Mouse (Mus musculus): Measurements from ENCODE around the gene Snapc4. TPM values are rescaled to one million over a fixed set of nuclear protein-coding genes. Genes with fewer than 3 reads are reported as not detected.
A peak's percentile ranks its signal among the peaks of the same experiment; 100 is the strongest.

Gene Snapc4
- polyA plus RNA-seq, 1 experiment = 59.2 TPM

- DNase-seq = peak; percentile 60 to 72
- Histone ChIP-seq H3K27ac (ENCODE audit: insufficient read depth, low read length) (peak overlapping the region; percentile 77), H3K27me3 (ENCODE audit: control insufficient read depth, insufficient read depth, low read length) (no peaks in the 10 kb centered on the region), H3K4me1 (ENCODE audit: control insufficient read depth, insufficient read depth, low read length) (peaks cover 36% of the 10 kb centered on the region), H3K4me3 (replicated peaks; ENCODE audit: insufficient read depth, low read depth, low read length) (no peak overlapping the region)
- TF ChIP-seq POLR2A (IDR thresholded peaks at IDR 0.05; ENCODE audit: borderline replicate concordance, insufficient read depth, low read length) (no peak), CTCF (IDR thresholded peaks at IDR 0.05; ENCODE audit: borderline replicate concordance, insufficient read depth, low read depth, low read length) (no peak)
- WGBS = 6% methylated on average over 5 of the region's 5 CpGs
Observed at GRCm38 (mm10) chr2:26410091-26410490, 29.6 kb upstream of the Snapc4 start.

GRCm38 (mm10) chr2:26409362-26409761 is 28.9 kb upstream of the Snapc4 start:
- no peak overlapping the region for H3K4me3 ChIP-seq (replicated peaks; ENCODE audit: insufficient read depth, low read depth, low read length)
- no peaks in the 10 kb centered on the region for H3K27me3 ChIP-seq (ENCODE audit: control insufficient read depth, insufficient read depth, low read length)
- H3K4me1 ChIP-seq (ENCODE audit: control insufficient read depth, insufficient read depth, low read length) = peaks cover 42% of the 10 kb centered on the region
- no peak overlapping the region for H3K27ac ChIP-seq (ENCODE audit: insufficient read depth, low read length)
- WGBS = 53% methylated on average over 3 of the region's 3 CpGs
- DNase-seq = no peak
- TF ChIP-seq CTCF (IDR thresholded peaks at IDR 0.05; ENCODE audit: borderline replicate concordance, insufficient read depth, low read depth, low read length) (no peak), POLR2A (IDR thresholded peaks at IDR 0.05; ENCODE audit: borderline replicate concordance, insufficient read depth, low read length) (no peak)

- Histone ChIP-seq H3K4me3 (replicated peaks; ENCODE audit: insufficient read depth, low read depth, low read length) (peak within 1 kb of the TSS; percentile 73), H3K27ac (ENCODE audit: insufficient read depth, low read length) (peak within 1 kb of the TSS; percentile 77), H3K4me1 (ENCODE audit: control insufficient read depth, insufficient read depth, low read length) (peaks cover 42% of the 10 kb centered on the region), H3K27me3 (ENCODE audit: control insufficient read depth, insufficient read depth, low read length) (no peaks in the 10 kb centered on the region)
- TF ChIP-seq POLR2A (IDR thresholded peaks at IDR 0.05; ENCODE audit: borderline replicate concordance, insufficient read depth, low read length) (peak; percentile 40; the same call in 1 of the 2 replicates), CTCF (IDR thresholded peaks at IDR 0.05; ENCODE audit: borderline replicate concordance, insufficient read depth, low read depth, low read length) (peak; percentile 73)
- DNase-seq = peak; percentile 96 to 99
- under 1% methylated on average over 57 of the region's 57 CpGs for WGBS
Observed at GRCm38 (mm10) chr2:26408515-26409356, 28.3 kb upstream of the Snapc4 start, which contains the start of gene Inpp5e. Gene Inpp5e, minus strand, starts transcription at chr2:26409203.

- no peak for DNase-seq
- H3K4me1 ChIP-seq (ENCODE audit: control insufficient read depth, insufficient read depth, low read length) = peaks cover 56% of the 10 kb centered on the region
- no peaks in the 10 kb centered on the region for H3K27me3 ChIP-seq (ENCODE audit: control insufficient read depth, insufficient read depth, low read length)
- H3K4me3 ChIP-seq (replicated peaks; ENCODE audit: insufficient read depth, low read depth, low read length) = no peak overlapping the region
- no peak for TF ChIP-seq POLR2A (IDR thresholded peaks at IDR 0.05; ENCODE audit: borderline replicate concordance, insufficient read depth, low read length)
- no peak for TF ChIP-seq CTCF (IDR thresholded peaks at IDR 0.05; ENCODE audit: borderline replicate concordance, insufficient read depth, low read depth, low read length)
- WGBS = 58% methylated on average over 8 of the region's 8 CpGs
- no peak overlapping the region for H3K27ac ChIP-seq (ENCODE audit: insufficient read depth, low read length)
Observed at GRCm38 (mm10) chr2:26403306-26403705, 22.9 kb upstream of the Snapc4 start.

- H3K4me3 ChIP-seq (replicated peaks; ENCODE audit: insufficient read depth, low read depth, low read length) = no peak overlapping the region
- peak overlapping the region; percentile 70 for H3K27ac ChIP-seq (ENCODE audit: insufficient read depth, low read length)
- H3K27me3 ChIP-seq (ENCODE audit: control insufficient read depth, insufficient read depth, low read length) = no peaks in the 10 kb centered on the region
- 15% methylated on average over 1 of the region's 1 CpGs for WGBS
- DNase-seq = peak; percentile 50 to 73
- TF ChIP-seq CTCF (IDR thresholded peaks at IDR 0.05; ENCODE audit: borderline replicate concordance, insufficient read depth, low read depth, low read length) (no peak), POLR2A (IDR thresholded peaks at IDR 0.05; ENCODE audit: borderline replicate concordance, insufficient read depth, low read length) (no peak)
- peaks cover 48% of the 10 kb centered on the region for H3K4me1 ChIP-seq (ENCODE audit: control insufficient read depth, insufficient read depth, low read length)
Observed at GRCm38 (mm10) chr2:26402265-26402664, 21.8 kb upstream of the Snapc4 start.

GRCm38 (mm10) chr2:26401023-26401422 is 20.6 kb upstream of the Snapc4 start:
- WGBS = 87% methylated on average over 4 of the region's 4 CpGs
- no peak for TF ChIP-seq CTCF (IDR thresholded peaks at IDR 0.05; ENCODE audit: borderline replicate concordance, insufficient read depth, low read depth, low read length)
- no peak for TF ChIP-seq POLR2A (IDR thresholded peaks at IDR 0.05; ENCODE audit: borderline replicate concordance, insufficient read depth, low read length)
- H3K27ac ChIP-seq (ENCODE audit: insufficient read depth, low read length) = no peak overlapping the region

GRCm38 (mm10) chr2:26400296-26400695 is 19.8 kb upstream of the Snapc4 start:
- no peak overlapping the region for H3K4me3 ChIP-seq (replicated peaks; ENCODE audit: insufficient read depth, low read depth, low read length)
- peaks cover 34% of the 10 kb centered on the region for H3K4me1 ChIP-seq (ENCODE audit: control insufficient read depth, insufficient read depth, low read length)
- H3K27ac ChIP-seq (ENCODE audit: insufficient read depth, low read length) = no peak overlapping the region
- WGBS = 89% methylated on average over 5 of the region's 5 CpGs
- no peak for DNase-seq
- H3K27me3 ChIP-seq (ENCODE audit: control insufficient read depth, insufficient read depth, low read length) = no peaks in the 10 kb centered on the region
- no peak for TF ChIP-seq CTCF (IDR thresholded peaks at IDR 0.05; ENCODE audit: borderline replicate concordance, insufficient read depth, low read depth, low read length)
- TF ChIP-seq POLR2A (IDR thresholded peaks at IDR 0.05; ENCODE audit: borderline replicate concordance, insufficient read depth, low read length) = no peak

More at GRCm38 (mm10) chr2:26401023-26401422, 20.6 kb upstream of the Snapc4 start:
- Histone ChIP-seq H3K4me1 (ENCODE audit: control insufficient read depth, insufficient read depth, low read length) (peaks cover 37% of the 10 kb centered on the region), H3K4me3 (replicated peaks; ENCODE audit: insufficient read depth, low read depth, low read length) (no peak overlapping the region), H3K27me3 (ENCODE audit: control insufficient read depth, insufficient read depth, low read length) (no peaks in the 10 kb centered on the region)
- DNase-seq = no peak

- Histone ChIP-seq H3K4me1 (ENCODE audit: control insufficient read depth, insufficient read depth, low read length) (peaks cover 29% of the 10 kb centered on the region), H3K27ac (ENCODE audit: insufficient read depth, low read length) (no peak overlapping the region)
Observed at GRCm38 (mm10) chr2:26399647-26400046, 19.2 kb upstream of the Snapc4 start.

More at GRCm38 (mm10) chr2:26399647-26400046, 19.2 kb upstream of the Snapc4 start:
- Histone ChIP-seq H3K27me3 (ENCODE audit: control insufficient read depth, insufficient read depth, low read length) (no peaks in the 10 kb centered on the region), H3K4me3 (replicated peaks; ENCODE audit: insufficient read depth, low read depth, low read length) (no peak overlapping the region)
- TF ChIP-seq POLR2A (IDR thresholded peaks at IDR 0.05; ENCODE audit: borderline replicate concordance, insufficient read depth, low read length) = no peak
- TF ChIP-seq CTCF (IDR thresholded peaks at IDR 0.05; ENCODE audit: borderline replicate concordance, insufficient read depth, low read depth, low read length) = no peak
- no peak for DNase-seq
- WGBS = 38% methylated on average over 5 of the region's 5 CpGs
